Mouse (Mus musculus): ENCODE measurements around the gene Gcc2. TPM values are rescaled to one million over a fixed set of nuclear protein-coding genes. Genes with fewer than 3 reads are reported as not detected.
"Not testable (repeated sequence)": the region's sequence is repeated elsewhere in the genome, so short reads cannot be mapped to it uniquely, and the experiment has no call there.

Gcc2 gene
- polyA plus RNA-seq, 1 experiment = 22.5 TPM

- not testable (repeated sequence) for H3K27me3 ChIP-seq (ENCODE audit: control insufficient read depth, insufficient read depth, low read length, poor library complexity, severe bottlenecking); H3K4me1 ChIP-seq (ENCODE audit: control insufficient read depth, insufficient read depth, low read length); H3K4me3 ChIP-seq (ENCODE audit: low read depth, low read length); H3K9me3 ChIP-seq (replicated peaks; ENCODE audit: control insufficient read depth, insufficient read depth, low read length, poor library complexity, severe bottlenecking); H3K9ac ChIP-seq (ENCODE audit: low read depth, poor library complexity, severe bottlenecking); H3K36me3 ChIP-seq (ENCODE audit: control insufficient read depth, insufficient read depth, low read length, poor library complexity, severe bottlenecking); H3K27ac ChIP-seq (ENCODE audit: insufficient read depth, low read length)
Observed at GRCm38 (mm10) chr10:58231779-58232640, 23.3 kb upstream of the Gcc2 start.

GRCm38 (mm10) chr10:58232641-58232969 is 22.7 kb upstream of the Gcc2 start, which contains the start of gene Duxf3:
Gene Duxf3 (minus strand): TSS chr10:58232675.
- H3K27me3 ChIP-seq (ENCODE audit: control insufficient read depth, insufficient read depth, low read length, poor library complexity, severe bottlenecking); H3K9me3 ChIP-seq (replicated peaks; ENCODE audit: control insufficient read depth, insufficient read depth, low read length, poor library complexity, severe bottlenecking); H3K9ac ChIP-seq (ENCODE audit: low read depth, poor library complexity, severe bottlenecking); H3K4me3 ChIP-seq (ENCODE audit: low read depth, low read length); H3K4me1 ChIP-seq (ENCODE audit: control insufficient read depth, insufficient read depth, low read length); H3K27ac ChIP-seq (ENCODE audit: insufficient read depth, low read length); H3K36me3 ChIP-seq (ENCODE audit: control insufficient read depth, insufficient read depth, low read length, poor library complexity, severe bottlenecking): not testable (repeated sequence)

GRCm38 (mm10) chr10:58233054-58233739 is 22.1 kb upstream of the Gcc2 start:
- H3K27me3 ChIP-seq (ENCODE audit: control insufficient read depth, insufficient read depth, low read length, poor library complexity, severe bottlenecking); H3K4me1 ChIP-seq (ENCODE audit: control insufficient read depth, insufficient read depth, low read length); H3K27ac ChIP-seq (ENCODE audit: insufficient read depth, low read length); H3K4me3 ChIP-seq (ENCODE audit: low read depth, low read length); H3K36me3 ChIP-seq (ENCODE audit: control insufficient read depth, insufficient read depth, low read length, poor library complexity, severe bottlenecking); H3K9ac ChIP-seq (ENCODE audit: low read depth, poor library complexity, severe bottlenecking); H3K9me3 ChIP-seq (replicated peaks; ENCODE audit: control insufficient read depth, insufficient read depth, low read length, poor library complexity, severe bottlenecking): not testable (repeated sequence)

GRCm38 (mm10) chr10:58233740-58234121 is 21.6 kb upstream of the Gcc2 start:
- not testable (repeated sequence) for H3K27ac ChIP-seq (ENCODE audit: insufficient read depth, low read length); H3K9me3 ChIP-seq (replicated peaks; ENCODE audit: control insufficient read depth, insufficient read depth, low read length, poor library complexity, severe bottlenecking); H3K36me3 ChIP-seq (ENCODE audit: control insufficient read depth, insufficient read depth, low read length, poor library complexity, severe bottlenecking); H3K4me3 ChIP-seq (ENCODE audit: low read depth, low read length); H3K9ac ChIP-seq (ENCODE audit: low read depth, poor library complexity, severe bottlenecking); H3K4me1 ChIP-seq (ENCODE audit: control insufficient read depth, insufficient read depth, low read length); H3K27me3 ChIP-seq (ENCODE audit: control insufficient read depth, insufficient read depth, low read length, poor library complexity, severe bottlenecking)

GRCm38 (mm10) chr10:58234985-58235384 is 20.3 kb upstream of the Gcc2 start:
- not testable (repeated sequence) for H3K9me3 ChIP-seq (replicated peaks; ENCODE audit: control insufficient read depth, insufficient read depth, low read length, poor library complexity, severe bottlenecking); H3K36me3 ChIP-seq (ENCODE audit: control insufficient read depth, insufficient read depth, low read length, poor library complexity, severe bottlenecking); H3K27me3 ChIP-seq (ENCODE audit: control insufficient read depth, insufficient read depth, low read length, poor library complexity, severe bottlenecking)

GRCm38 (mm10) chr10:58236613-58237012 is 18.7 kb upstream of the Gcc2 start, which contains the start of gene Gm4981:
Gene Gm4981 (minus strand): TSS chr10:58236701.
- Histone ChIP-seq H3K27me3 (ENCODE audit: control insufficient read depth, insufficient read depth, low read length, poor library complexity, severe bottlenecking) (no peaks in the 10 kb centered on the region), H3K9ac (ENCODE audit: low read depth, poor library complexity, severe bottlenecking) (no peak within 1 kb of the TSS), H3K27ac (ENCODE audit: insufficient read depth, low read length) (no peak within 1 kb of the TSS), H3K9me3 (replicated peaks; ENCODE audit: control insufficient read depth, insufficient read depth, low read length, poor library complexity, severe bottlenecking) (peaks cover 5% of the 10 kb centered on the region; the same call in 1 of the 2 replicates), H3K4me3 (ENCODE audit: low read depth, low read length) (no peak within 1 kb of the TSS), H3K36me3 (ENCODE audit: control insufficient read depth, insufficient read depth, low read length, poor library complexity, severe bottlenecking) (no peaks in the 10 kb centered on the region), H3K4me1 (ENCODE audit: control insufficient read depth, insufficient read depth, low read length) (no peaks in the 10 kb centered on the region)
- TF ChIP-seq CTCF (IDR thresholded peaks at IDR 0.05; ENCODE audit: low read depth, low read length) (no peak), POLR2A (IDR thresholded peaks at IDR 0.05; ENCODE audit: insufficient read depth, low read length) (no peak), EP300 (IDR thresholded peaks at IDR 0.05; ENCODE audit: insufficient read depth, low read depth, low read length) (no peak)

More at GRCm38 (mm10) chr10:58234985-58235384, 20.3 kb upstream of the Gcc2 start:
- not testable (repeated sequence) for H3K4me1 ChIP-seq (ENCODE audit: control insufficient read depth, insufficient read depth, low read length); H3K9ac ChIP-seq (ENCODE audit: low read depth, poor library complexity, severe bottlenecking); H3K4me3 ChIP-seq (ENCODE audit: low read depth, low read length); H3K27ac ChIP-seq (ENCODE audit: insufficient read depth, low read length)

GRCm38 (mm10) chr10:58238984-58239740 is 16.1 kb upstream of the Gcc2 start:
- not testable (repeated sequence) for H3K36me3 ChIP-seq (ENCODE audit: control insufficient read depth, insufficient read depth, low read length, poor library complexity, severe bottlenecking); H3K4me1 ChIP-seq (ENCODE audit: control insufficient read depth, insufficient read depth, low read length); H3K27me3 ChIP-seq (ENCODE audit: control insufficient read depth, insufficient read depth, low read length, poor library complexity, severe bottlenecking); H3K27ac ChIP-seq (ENCODE audit: insufficient read depth, low read length); H3K4me3 ChIP-seq (ENCODE audit: low read depth, low read length); H3K9ac ChIP-seq (ENCODE audit: low read depth, poor library complexity, severe bottlenecking); H3K9me3 ChIP-seq (replicated peaks; ENCODE audit: control insufficient read depth, insufficient read depth, low read length, poor library complexity, severe bottlenecking)
